Mouse (Mus musculus): Measurements from ENCODE around the gene 4933415F23Rik. TPM values are rescaled to one million over a fixed set of nuclear protein-coding genes. Genes with fewer than 3 reads are reported as not detected.
A peak's percentile ranks its signal among the peaks of the same experiment; 100 is the strongest.

The 4933415F23Rik gene
- polyA plus RNA-seq, 1 experiment from 2014 or later = not detected

- Histone ChIP-seq H3K36me3 (no peaks in the 10 kb centered on the region), H3K4me2 (no peak overlapping the region), H3K27me3 (no peaks in the 10 kb centered on the region), H3K9me3 (no peaks in the 10 kb centered on the region), H3K27ac (peak overlapping the region; percentile 47; the same call in 1 of the 2 replicates), H3K9ac (no peak overlapping the region), H3K4me1 (no peaks in the 10 kb centered on the region), H3K4me3 (no peak overlapping the region)
- ATAC-seq (ENCODE audit: insufficient number of reproducible peaks, low FRiP score, low TSS enrichment, low read depth) = no peak
- WGBS = 69% methylated on average over 4 of the region's 4 CpGs
Observed at GRCm38 (mm10) chr1:23097996-23098395, 4.1 kb downstream of the 4933415F23Rik start.

- 80% methylated on average over 5 of the region's 5 CpGs for WGBS
- no peak for ATAC-seq (ENCODE audit: insufficient number of reproducible peaks, low FRiP score, low TSS enrichment, low read depth)
Observed at GRCm38 (mm10) chr1:23067715-23068114, 34.3 kb downstream of the 4933415F23Rik start.

GRCm38 (mm10) chr1:23064717-23065475 is 37.2 kb downstream of the 4933415F23Rik start:
- WGBS = 51% methylated on average over 4 of the region's 4 CpGs
- ATAC-seq (ENCODE audit: insufficient number of reproducible peaks, low FRiP score, low TSS enrichment, low read depth) = no peak
- Histone ChIP-seq H3K4me1 (no peaks in the 10 kb centered on the region), H3K27me3 (no peaks in the 10 kb centered on the region), H3K36me3 (no peaks in the 10 kb centered on the region), H3K4me3 (no peak overlapping the region), H3K9ac (no peak overlapping the region), H3K4me2 (no peak overlapping the region), H3K27ac (no peak overlapping the region), H3K9me3 (no peaks in the 10 kb centered on the region)

More at GRCm38 (mm10) chr1:23067715-23068114, 34.3 kb downstream of the 4933415F23Rik start:
- no peak overlapping the region for H3K4me2 ChIP-seq
- no peaks in the 10 kb centered on the region for H3K4me1 ChIP-seq
- no peak overlapping the region for H3K9ac ChIP-seq
- H3K9me3 ChIP-seq = no peaks in the 10 kb centered on the region
- H3K27ac ChIP-seq = no peak overlapping the region
- H3K36me3 ChIP-seq = no peaks in the 10 kb centered on the region
- H3K4me3 ChIP-seq = no peak overlapping the region
- H3K27me3 ChIP-seq = no peaks in the 10 kb centered on the region

GRCm38 (mm10) chr1:23063946-23064345 is 38.1 kb downstream of the 4933415F23Rik start:
- WGBS = 67% methylated on average over 2 of the region's 2 CpGs
- no peak overlapping the region for H3K27ac ChIP-seq
- no peaks in the 10 kb centered on the region for H3K4me1 ChIP-seq
- H3K4me2 ChIP-seq = no peak overlapping the region
- H3K9me3 ChIP-seq = no peaks in the 10 kb centered on the region
- no peaks in the 10 kb centered on the region for H3K27me3 ChIP-seq
- H3K36me3 ChIP-seq = no peaks in the 10 kb centered on the region
- no peak overlapping the region for H3K9ac ChIP-seq
- H3K4me3 ChIP-seq = no peak overlapping the region
- no peak for ATAC-seq (ENCODE audit: insufficient number of reproducible peaks, low FRiP score, low TSS enrichment, low read depth)

GRCm38 (mm10) chr1:23061614-23062373 is 40.3 kb downstream of the 4933415F23Rik start:
- peak; percentile 86 for ATAC-seq (ENCODE audit: insufficient number of reproducible peaks, low FRiP score, low TSS enrichment, low read depth)
- no peaks in the 10 kb centered on the region for H3K36me3 ChIP-seq
- H3K27ac ChIP-seq = no peak overlapping the region
- H3K4me2 ChIP-seq = no peak overlapping the region
- no peak overlapping the region for H3K9ac ChIP-seq
- no peaks in the 10 kb centered on the region for H3K9me3 ChIP-seq
- WGBS = 25% methylated on average over 14 of the region's 14 CpGs
- no peak overlapping the region for H3K4me3 ChIP-seq
- no peaks in the 10 kb centered on the region for H3K27me3 ChIP-seq
- H3K4me1 ChIP-seq = no peaks in the 10 kb centered on the region

GRCm38 (mm10) chr1:23060056-23060455 is 42.0 kb downstream of the 4933415F23Rik start:
- Histone ChIP-seq H3K4me1 (no peaks in the 10 kb centered on the region), H3K4me3 (no peak overlapping the region), H3K9me3 (no peaks in the 10 kb centered on the region), H3K9ac (no peak overlapping the region), H3K27ac (no peak overlapping the region), H3K27me3 (no peaks in the 10 kb centered on the region), H3K36me3 (no peaks in the 10 kb centered on the region), H3K4me2 (no peak overlapping the region)
- WGBS = 82% methylated on average over 9 of the region's 9 CpGs
- no peak for ATAC-seq (ENCODE audit: insufficient number of reproducible peaks, low FRiP score, low TSS enrichment, low read depth)

Data from limb, embryonic 15.5 days (tissue).